Mouse (Mus musculus): ENCODE measurements around the gene Cpt1a.

Cpt1a gene

DNA sequence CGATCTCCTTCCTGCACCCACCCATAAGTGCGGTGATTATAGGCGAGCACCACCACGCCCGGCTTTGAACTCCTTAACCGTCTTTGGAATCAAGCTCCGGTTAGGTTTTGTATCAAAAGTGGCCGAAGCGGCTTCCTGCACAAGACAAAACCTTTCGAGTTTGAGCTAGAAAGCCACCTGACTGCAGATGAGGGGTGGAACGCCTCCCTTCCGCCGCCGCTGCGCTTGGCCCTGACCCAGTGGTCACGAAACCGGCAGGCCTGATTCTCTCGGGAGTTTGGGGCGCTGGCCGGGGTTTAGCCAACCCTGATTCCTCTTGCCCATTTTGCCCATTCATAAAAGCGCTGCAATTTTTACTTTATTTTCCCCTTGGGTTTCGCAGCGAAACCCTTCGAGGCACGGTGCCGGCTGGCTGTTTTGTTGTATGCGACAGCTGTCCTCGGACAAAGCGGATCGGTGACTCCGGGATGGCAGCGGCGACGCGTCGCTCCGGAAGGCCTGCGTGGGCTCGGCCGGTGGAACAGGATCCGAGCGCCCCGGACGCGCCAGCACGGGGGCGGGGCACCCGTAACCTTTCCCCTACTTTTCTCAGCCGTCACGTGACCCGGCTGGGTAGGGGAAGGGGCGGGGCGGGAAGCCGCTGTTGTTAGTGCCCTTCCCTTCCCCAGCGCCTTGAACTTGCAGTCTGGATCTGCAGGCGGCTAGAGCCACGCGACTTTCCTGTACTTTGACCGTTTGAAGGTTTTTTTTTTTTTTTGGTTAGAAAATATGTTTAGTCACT is 3.0 kb downstream of the Cpt1a start:
- peak; percentile 95 for DNase-seq (ENCODE audit: low spot score in 2 of 2)

DNA sequence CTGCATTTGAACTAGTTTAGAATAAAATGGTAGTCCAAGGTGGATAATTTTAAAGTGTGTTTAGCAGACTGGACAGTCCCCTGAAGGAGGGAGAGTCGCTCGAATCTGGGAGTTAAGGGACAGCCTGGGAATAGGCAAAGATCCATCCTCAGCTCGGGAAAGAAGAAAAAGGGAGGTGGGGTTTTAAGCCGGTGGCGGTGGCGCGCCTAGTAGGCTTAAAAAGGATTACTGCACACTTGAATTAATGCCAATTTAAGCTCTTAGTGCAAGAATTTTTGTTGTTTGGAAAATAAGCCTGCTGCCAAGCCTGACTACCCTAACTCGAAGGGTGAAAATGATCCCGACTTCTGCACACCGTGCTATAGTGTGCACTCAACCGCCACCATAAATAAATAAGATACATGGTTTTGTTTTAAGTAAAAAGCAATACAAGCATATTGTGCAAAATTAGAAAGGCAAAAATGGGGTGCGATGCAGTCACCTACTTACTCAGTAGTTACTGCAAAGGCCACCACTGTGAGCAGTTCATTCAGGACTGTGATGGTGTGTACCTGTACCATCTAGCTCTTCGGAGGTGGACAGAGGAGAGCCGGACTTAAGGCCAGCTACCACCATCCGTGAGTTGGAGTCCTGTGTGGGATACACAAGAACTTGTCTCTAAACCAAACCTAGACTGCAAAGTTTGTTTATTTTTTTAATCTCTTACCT is 3.8 kb downstream of the Cpt1a start:
- DNase-seq (ENCODE audit: low spot score in 2 of 2): peak; percentile 32 to 41

DNA sequence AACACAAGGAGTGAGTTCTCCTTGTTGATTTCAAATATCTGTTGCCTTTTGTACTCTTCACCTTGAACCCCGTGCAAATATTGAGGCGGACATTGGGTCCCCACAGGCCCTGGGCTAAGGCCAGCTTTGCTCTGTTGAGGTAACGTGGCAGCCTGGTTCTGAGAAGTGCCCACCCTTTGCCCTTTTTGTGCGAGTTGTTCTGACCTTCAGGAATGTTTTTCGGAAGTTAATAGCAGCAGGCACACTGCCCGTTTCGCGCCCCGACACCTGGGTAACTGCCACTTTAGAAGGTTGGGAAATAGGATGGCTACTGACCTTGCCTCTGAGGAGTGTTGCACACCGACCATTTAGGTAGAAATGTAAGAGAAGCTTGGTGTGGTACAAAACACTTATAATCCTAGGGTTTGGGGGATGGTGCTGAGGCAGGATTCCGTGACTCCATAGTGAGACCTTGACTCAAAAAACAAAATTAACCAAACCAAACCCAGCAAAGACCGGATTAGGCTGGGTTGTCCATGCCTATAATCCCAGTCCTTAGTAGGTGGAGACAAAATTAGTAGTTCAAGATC is 4.4 kb downstream of the Cpt1a start:
- DNase-seq (ENCODE audit: low spot score in 2 of 2): peak in 1 of 2 experiments; percentile 30

DNA sequence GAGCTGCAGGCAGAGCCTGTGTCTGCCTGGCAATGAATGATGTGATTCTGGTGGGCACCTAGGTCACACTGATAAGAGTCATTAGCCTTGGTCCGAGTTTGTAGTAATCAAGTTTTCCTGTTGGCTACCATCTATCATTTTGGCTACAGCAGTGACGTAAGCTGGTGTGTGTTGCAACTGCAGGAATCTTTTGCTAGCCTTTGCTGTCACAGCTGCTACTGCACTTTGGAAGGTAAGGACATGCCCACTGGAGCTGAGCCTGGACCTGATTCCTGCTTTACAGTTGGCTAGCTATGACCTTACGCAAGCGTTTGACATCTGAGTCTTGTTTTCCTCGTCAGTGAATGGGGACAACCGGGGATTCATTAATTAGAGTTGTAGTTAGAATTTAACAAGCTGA is 11.1 kb downstream of the Cpt1a start:
- DNase-seq (ENCODE audit: low spot score in 2 of 2): peak; percentile 57 to 59

DNA sequence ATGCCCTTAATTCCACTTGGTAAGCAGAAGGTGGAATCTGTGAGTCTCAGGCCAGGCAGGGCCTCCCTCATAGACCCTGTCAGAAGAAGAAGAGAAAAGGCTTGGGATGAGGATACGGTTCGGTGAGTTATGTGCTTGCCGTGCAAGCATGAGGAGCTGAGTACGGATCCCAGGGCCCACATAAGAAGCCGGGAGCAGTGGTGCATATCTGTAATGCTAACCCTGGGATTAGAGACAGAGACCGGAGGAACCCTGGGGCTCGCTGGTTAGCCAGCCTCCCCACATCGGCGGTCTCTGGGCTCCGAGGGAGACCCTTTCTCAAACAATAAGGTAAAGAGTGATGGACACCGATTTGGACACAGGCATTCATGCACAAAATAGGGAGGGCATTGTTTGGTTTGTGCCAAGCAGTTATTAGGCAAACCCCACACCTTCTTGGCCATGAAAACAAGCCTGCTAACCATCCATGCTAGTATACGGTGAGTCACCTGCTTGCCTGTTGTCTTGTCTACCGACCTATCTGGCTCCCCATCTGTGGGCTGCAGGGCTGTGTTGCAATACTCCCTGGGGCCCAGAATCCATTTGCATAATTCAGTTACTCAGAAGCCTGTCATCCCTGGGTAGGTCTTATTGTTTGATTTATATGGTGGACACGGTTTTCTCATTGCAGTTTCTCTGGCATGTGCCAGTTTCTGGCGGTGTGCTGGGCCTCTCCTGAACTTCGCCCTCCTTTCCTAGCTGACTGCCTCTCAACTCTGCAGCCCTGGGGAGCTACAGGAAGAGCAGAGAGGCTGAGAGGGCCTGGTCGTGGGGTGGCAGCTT is 11.8 kb downstream of the Cpt1a start:
- no peak for DNase-seq (ENCODE audit: low spot score in 2 of 2)

DNA sequence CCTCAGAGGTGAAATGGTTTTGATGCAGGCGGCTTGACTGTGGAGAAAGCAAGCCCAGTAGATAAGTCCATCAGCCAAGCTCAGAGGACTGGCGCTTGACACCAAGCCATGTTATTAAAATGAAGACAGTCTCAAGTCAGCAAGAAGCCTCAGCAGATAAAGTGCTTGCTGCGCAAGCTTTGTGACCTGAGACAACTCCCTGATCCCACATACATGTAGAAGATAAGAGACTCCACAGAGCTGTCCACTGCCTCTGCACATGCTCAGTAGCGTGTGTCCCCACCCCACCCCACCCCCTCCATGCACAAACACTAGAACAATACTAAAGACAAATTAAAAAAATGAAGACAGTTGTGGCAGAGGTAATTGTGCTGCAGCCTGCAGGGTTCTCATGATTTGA is 12.4 kb downstream of the Cpt1a start:
- DNase-seq (ENCODE audit: low spot score in 2 of 2): no peak

DNA sequence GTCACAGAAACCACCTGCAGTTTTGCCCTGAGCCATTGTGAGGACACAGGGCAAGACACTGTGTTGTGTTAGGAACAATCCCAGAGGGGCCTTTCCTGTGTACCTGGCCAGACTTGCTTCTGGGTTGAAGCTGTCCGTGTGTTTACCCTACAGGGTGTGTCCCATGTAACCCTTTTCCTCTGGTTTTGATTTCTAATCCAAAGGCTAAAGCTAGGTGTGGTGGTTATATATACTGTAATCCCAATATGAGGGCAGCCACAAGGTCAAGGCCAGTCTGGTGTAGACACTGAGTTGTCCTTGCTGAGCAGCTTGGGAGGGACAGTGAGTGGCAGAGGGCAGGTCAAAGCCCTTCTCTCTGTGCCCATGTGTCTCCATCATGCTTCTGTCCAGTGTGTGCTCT is 13.8 kb downstream of the Cpt1a start:
- DNase-seq (ENCODE audit: low spot score in 2 of 2): no peak

DNA sequence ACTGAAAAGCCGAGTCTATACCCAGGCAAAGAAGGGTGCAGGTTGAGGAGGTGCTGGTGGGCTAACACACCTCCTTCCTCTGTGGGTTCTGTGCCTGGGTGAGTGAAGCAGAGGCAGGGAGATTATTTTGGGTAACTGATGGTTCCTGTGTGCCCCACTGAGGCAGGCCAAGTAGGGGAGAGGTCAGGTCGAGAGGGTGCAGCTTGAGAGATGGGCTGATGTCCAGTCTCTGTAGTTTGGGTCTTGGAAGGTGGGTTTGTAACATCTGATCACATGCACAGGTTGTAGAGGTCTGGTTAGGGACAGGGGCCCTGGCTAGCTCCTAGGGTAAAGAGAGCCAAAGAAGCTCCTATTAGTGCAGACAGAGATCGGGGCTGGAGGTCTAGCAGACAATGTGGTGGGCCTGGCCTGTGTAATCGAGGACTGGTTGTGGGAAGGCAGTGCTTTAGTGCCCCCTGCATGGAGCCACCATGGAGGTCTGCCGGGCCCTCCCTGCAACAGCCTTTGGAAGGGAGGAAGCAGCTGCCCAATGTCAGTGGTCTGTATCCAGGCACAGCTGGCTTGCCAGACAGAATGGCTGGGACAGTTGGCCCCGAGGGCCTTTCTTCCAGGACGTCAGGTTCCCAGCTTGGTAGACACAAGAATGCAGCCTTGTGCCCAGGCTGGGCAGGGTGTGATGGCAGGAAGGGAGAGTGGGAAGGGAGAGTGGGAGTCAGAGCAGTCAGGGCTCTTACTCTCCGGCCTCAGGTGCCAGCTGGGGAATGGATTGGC is 14.5 kb downstream of the Cpt1a start:
- DNase-seq (ENCODE audit: low spot score in 2 of 2): peak; percentile 35 to 54

DNA sequence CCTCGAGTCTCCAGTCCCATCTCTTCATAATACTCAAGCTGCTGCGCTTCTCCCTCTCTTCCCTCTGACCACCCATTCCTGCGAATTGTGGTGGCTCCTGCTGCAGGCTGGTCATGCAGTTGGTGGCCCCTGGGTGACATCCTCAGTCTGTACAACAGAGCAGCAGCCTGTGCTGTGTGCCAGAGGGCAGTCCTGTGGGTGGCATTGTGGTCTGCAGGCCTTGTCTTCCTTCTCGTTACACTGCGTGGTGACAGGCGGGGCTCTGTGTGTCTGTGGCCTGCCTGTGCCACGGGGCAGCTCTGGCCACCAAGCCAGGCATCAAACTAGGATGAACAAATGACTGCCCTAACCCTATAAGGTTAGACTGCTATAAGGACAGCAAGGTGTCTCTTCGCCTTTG is 17.1 kb downstream of the Cpt1a start:
- DNase-seq (ENCODE audit: low spot score in 2 of 2): no peak

DNA sequence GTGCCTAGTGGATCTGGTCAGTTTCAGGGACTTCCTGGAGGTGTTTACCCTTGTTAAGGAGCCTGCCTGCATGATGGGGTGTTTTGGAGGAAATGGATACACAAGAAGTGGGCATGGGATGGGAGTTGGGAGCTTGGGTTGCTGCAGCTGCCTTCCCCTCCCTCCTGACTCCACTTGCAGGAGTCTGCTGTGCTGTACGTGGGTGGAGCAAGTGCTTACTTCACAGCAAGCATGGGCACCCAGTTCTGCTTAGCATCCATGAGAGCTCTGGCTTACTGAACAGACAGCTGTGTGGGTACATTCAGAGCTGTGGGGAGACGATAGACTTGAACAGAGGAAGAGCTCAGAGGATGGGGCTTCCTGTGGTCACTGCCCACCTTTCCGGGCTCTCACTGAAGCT is 18.9 kb downstream of the Cpt1a start:
- DNase-seq (ENCODE audit: low spot score in 2 of 2): no peak

DNA sequence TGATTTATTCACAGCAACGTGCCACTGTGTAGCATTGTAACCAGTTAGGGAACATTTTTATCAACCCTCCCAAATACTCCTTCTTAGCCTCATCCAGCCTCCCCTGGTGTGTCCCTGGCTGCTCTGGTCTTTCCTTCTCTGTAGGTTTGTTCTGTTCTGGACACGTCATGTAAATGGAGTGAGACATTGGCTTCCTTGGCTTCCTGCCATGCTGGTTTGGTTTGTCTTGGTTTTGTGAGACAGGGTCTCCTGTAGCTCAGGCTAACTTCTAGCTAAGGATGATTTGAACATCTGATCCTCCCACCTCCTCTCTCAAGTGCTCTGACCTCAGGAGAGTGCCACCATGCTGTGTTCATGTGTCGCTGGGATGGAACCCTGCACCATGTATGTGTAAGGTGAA is 21.8 kb downstream of the Cpt1a start:
- DNase-seq (ENCODE audit: low spot score in 2 of 2): no peak

DNA sequence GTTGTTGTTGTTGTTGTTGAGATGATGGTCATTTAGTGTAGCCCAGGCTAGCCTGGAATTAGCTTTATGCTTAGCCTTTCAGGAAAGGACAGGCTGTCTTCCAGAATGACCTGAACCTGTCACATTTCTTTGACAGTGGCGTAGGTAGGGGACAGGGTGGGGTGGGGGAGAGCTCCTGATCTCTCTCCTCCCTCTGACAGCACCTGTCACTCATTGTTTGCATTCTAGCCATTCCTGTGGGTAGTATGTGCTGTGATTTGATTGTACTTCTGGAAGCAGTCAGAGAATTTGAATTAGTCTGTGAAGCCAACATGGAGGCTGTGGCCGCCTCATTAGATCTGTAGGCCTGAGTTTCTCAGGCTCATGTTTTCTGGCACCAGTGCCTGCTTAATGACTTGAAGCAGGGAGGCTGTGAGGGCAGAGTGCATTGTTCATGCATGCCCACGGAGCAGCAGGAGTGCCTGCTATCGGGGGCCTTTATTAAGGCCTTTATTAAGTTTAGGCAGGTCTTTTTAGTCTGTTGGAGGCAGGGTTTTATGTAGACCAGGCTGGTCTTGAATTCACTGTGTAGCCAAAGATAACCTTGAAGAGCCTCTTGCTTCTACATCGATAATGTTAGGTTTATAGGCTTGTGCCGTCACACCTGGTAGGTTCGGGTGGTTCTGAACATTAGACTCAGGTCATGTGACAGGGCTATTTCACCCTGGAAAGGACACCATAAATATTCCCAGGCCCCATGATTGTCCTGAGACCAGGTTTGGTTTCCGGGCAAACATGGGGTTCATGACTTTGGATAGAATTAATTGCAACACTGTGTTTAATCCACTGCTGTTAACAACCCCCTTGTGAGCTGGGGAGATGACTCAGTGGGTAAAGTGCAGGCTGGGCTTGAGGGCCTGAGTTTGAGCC is 22.8 kb downstream of the Cpt1a start:
- DNase-seq (ENCODE audit: low spot score in 2 of 2): no peak

DNA sequence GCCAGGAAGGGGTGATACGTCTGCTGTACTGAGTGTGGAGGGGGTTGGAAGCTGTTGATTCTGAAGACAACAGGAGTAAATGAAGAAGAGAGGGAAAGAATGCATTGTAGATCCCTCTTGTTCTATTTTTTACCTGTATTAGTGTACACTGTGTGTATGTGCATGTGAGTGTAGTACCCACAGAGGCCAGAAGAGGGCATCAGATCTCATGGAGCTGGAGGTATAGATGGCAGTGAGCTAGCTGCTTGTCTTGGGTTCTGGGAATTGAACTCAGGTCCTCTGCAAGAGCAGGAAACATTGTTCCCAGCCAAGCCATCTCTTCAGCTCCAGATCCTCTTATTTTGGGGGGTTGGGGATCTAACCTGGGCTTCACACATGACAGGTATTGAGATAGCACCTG is 25.6 kb downstream of the Cpt1a start:
- DNase-seq (ENCODE audit: low spot score in 2 of 2): no peak

DNA sequence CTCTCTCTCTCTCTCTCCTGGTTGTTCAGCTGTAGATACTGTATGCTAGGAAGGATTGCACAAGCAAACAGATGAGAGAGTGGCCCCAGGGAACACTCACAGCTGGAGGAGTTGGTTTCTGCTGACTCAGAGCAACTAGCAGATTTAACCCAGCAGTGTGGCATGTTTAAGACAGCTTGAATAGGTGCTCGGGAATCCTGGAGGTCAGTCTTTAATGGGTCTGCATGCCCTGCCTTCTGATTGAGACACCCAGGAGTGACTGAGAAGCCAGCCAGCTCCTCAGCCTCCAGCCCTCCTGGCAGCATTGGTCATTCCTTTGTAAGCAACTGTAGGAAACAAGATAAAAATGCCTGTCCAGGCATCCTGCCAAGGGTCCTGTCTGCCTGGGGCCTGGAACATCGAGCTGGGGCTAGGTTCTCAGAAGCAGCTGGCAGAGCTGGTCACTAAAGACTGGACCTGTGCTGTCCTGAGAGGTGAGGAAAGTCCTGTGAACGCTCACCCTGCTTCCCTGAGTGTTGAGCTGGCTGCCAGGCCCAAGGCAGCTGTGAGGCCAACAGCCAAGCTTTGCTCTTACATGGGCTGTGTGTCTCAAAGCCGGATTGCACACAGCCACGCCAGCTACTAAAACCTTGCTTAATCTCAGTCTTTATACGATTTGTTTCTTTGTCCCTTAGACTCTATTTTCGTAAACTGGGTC is 31.4 kb downstream of the Cpt1a start:
- DNase-seq (ENCODE audit: low spot score in 2 of 2): peak; percentile 88 to 91

DNA sequence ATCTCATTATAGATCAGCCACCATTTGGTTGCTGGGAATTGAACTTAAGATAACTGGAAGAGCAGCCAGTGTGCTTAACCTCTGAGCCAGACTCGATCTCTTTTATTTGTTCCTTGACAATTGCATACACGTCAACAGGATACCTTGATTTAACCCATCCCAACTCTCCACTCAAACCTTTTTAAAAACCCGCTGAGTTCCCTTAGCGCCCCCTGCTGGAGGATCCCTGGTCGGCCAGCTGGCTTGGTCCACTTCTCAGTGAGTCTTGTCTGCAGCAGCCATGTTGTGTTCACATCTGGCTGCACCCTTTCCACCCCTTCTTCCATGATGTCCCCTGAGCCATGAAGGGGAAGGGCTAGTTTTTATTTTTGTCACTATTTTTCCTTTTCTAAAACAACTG is 33.0 kb downstream of the Cpt1a start:
- no peak for DNase-seq (ENCODE audit: low spot score in 2 of 2)

DNA sequence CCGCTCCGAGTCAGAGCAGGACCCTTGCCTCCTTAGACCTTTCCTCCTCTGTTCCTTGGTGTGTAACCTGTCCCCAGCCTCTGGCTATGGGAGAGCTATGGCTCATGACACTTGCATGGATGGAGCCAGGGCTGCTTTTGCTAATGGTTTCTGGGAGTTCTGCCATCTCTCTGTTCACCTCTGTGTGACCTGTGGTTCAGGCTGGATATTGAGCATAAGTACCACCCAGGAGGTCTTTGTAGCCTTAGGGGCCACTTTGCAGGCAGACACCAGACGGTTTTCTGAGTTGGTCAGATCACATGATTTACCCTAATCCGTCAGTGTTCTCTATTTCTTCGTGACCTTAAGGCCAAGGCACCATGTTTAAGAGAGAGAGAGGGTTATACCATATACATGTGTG is 34.4 kb downstream of the Cpt1a start:
- DNase-seq (ENCODE audit: low spot score in 2 of 2): no peak

DNA sequence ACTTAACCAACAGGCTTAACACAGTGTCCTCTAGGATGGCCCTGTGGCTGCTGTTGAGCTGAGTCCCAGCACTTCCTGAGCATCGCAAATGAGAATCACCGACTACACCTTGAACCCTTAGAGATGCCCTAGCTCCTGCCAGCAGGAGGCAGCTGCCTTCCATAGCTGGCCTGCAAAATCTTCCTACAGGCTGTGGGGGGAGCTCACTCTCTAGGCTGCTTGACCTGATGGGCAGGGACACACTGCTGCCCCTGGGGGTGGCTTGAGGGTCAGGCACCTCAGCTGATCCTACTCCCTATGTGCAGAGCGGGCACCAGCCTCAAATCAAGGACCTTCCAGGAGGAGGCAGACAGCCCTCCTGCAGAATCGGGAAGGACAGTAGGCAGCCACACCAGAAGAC is 35.5 kb downstream of the Cpt1a start:
- DNase-seq (ENCODE audit: low spot score in 2 of 2): no peak

DNA sequence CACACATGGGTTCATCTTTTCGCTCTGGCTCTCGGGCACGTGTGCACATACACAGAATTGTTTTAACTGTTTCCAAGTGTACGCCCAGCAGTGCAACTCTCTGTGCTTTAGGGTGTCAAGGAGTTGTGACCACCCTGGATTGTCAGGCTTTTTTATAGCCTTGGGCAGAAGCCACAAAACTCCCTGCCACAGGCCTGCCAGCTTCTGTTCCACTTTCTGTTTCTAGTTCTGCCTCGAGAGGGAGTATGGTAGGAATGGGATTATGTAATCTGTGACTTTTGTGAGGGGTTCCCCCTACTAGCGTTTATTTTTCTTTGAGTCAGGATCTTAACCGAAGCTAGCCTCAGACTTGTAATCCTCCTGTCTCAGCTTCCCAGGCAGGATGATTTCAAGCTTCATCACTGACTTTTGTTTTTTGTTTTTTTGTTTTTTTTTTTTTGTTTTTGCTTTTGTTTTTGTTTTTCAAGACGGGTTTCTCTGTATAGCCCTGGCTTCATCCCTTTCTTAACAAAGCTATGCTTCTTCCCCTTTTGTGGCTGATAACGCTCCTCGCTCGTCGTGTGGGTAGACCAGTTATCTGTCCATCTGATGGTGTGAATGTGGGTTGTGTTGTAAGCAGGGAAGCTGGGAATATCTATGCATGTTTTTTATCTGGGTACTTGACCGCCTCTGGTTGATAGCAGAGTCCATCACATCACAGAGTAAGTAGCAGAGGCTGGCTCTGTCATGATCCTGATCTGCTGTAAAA is 37.9 kb downstream of the Cpt1a start:
- DNase-seq (ENCODE audit: low spot score in 2 of 2): peak; percentile 42 to 46

DNA sequence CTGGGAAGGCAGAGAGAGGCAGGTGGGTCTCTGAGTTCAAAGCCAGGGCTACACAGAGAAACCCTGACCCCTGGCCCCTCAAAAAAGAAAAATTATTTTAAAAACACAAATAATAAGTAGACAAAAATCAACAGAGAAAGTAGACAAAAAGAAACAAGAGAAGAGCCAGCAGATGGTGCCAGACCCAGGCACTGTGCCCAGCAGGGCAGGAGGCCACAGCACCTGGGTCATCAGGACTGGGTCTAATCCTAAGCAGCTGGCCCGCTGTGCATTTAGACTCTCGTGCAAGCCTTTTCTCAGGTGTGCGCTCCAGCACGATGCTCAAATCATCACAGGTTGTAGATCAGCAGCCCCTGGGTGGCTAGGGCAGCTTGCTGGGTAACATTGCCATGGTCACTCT is 41.4 kb downstream of the Cpt1a start:
- DNase-seq (ENCODE audit: low spot score in 2 of 2): no peak

All from heart, adult 9 months (tissue).